Mouse (Mus musculus): ENCODE data around the gene Sbno1. TPM values are rescaled to one million over a fixed set of nuclear protein-coding genes. Genes with fewer than 3 reads are reported as not detected.

Gene Sbno1
- polyA plus RNA-seq, 1 experiment from 2014 or later: 36.2 TPM

DNA sequence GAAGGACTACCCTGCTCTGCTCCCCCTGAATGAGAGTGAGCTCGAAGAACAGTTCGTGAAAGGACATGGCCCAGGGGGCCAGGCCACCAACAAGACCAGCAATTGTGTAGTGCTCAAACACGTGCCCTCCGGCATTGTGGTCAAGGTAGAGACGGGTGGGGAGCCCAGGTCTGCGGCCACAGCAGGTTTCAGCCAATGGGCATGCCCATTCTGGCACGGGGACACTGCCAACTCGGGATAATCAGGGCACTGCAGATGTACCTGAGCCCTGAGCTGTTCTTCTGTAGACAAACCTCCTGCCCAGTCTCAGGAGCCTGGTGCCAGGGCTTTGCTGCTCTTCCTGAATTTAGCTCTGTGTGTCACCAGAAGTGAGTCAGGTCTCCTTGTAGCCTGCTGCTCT, 87.0 kb downstream of the Sbno1 start:
- no peaks in the 10 kb centered on the region for H3K4me1 ChIP-seq (ENCODE audit: control insufficient read depth, low read depth, low read length)
- no peak for ATAC-seq (ENCODE audit: low read depth)
- H3K27ac ChIP-seq (ENCODE audit: low read length): no peak overlapping the region
- H3K27me3 ChIP-seq (ENCODE audit: control insufficient read depth, insufficient read depth, low read depth, low read length): no peaks in the 10 kb centered on the region
- H3K9me3 ChIP-seq (replicated peaks; ENCODE audit: control insufficient read depth, low read length): no peaks in the 10 kb centered on the region
- WGBS (ENCODE audit: insufficient replicate concordance): 70% methylated on average over 8 of the region's 8 CpGs
- H3K9ac ChIP-seq (ENCODE audit: low read depth, low read length): no peak overlapping the region
- no peak overlapping the region for H3K4me2 ChIP-seq (ENCODE audit: low read depth, low read length)
- H3K4me3 ChIP-seq (ENCODE audit: low read depth, low read length): no peak overlapping the region
- no peaks in the 10 kb centered on the region for H3K36me3 ChIP-seq (ENCODE audit: control insufficient read depth, insufficient read depth)

DNA sequence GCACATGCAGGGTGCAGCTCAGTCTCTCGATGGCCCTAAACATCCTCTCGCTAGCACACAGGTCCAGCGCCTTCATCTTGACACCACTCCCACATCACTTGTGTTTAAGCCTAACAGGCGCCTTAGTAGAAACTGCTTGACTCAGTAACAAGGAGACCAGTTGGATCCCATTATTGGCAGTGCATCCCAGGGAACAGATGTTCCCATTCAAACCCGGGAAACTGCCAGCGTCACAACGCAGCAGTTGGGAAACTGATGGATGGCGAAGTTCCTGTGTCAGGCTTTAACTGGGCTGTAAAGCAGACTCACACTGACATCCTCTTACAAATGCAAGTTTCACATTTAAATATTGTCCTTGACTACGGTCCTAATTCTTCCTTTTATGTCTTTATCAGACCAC, 87.9 kb downstream of the Sbno1 start:
- no peaks in the 10 kb centered on the region for H3K27me3 ChIP-seq (ENCODE audit: control insufficient read depth, insufficient read depth, low read depth, low read length)
- H3K4me3 ChIP-seq (ENCODE audit: low read depth, low read length): no peak overlapping the region
- no peaks in the 10 kb centered on the region for H3K9me3 ChIP-seq (replicated peaks; ENCODE audit: control insufficient read depth, low read length)
- H3K27ac ChIP-seq (ENCODE audit: low read length): no peak overlapping the region
- 77% methylated on average over 9 of the region's 9 CpGs for WGBS (ENCODE audit: insufficient replicate concordance)
- no peak overlapping the region for H3K9ac ChIP-seq (ENCODE audit: low read depth, low read length)
- no peak for ATAC-seq (ENCODE audit: low read depth)
- H3K4me2 ChIP-seq (ENCODE audit: low read depth, low read length): no peak overlapping the region
- H3K4me1 ChIP-seq (ENCODE audit: control insufficient read depth, low read depth, low read length): no peaks in the 10 kb centered on the region
- H3K36me3 ChIP-seq (ENCODE audit: control insufficient read depth, insufficient read depth): no peaks in the 10 kb centered on the region

DNA sequence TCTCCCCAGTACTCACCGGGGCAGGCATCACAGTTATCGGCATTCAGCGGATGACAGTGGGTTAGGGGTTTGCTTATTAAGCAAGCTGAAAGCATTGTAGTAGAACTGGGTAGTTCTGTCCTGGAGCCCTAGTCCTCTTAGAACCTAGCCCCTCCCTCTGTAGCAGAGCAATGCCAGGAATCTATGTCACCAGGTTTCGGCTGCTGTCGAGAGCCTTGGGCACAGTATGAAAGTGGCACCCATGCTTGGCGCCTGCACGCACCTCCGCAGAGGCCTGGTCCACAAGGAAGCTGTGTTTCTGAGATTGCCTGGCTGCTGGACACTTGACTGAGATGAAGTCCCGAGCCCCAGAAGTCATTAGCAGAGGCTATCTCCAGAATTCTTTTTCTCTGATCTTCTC, 88.7 kb downstream of the Sbno1 start:
- no peak for ATAC-seq (ENCODE audit: low read depth)
- no peaks in the 10 kb centered on the region for H3K27me3 ChIP-seq (ENCODE audit: control insufficient read depth, insufficient read depth, low read depth, low read length)
- H3K27ac ChIP-seq (ENCODE audit: low read length): no peak overlapping the region
- no peaks in the 10 kb centered on the region for H3K36me3 ChIP-seq (ENCODE audit: control insufficient read depth, insufficient read depth)
- H3K9me3 ChIP-seq (replicated peaks; ENCODE audit: control insufficient read depth, low read length): no peaks in the 10 kb centered on the region
- no peaks in the 10 kb centered on the region for H3K4me1 ChIP-seq (ENCODE audit: control insufficient read depth, low read depth, low read length)
- no peak overlapping the region for H3K4me2 ChIP-seq (ENCODE audit: low read depth, low read length)
- no peak overlapping the region for H3K4me3 ChIP-seq (ENCODE audit: low read depth, low read length)
- H3K9ac ChIP-seq (ENCODE audit: low read depth, low read length): no peak overlapping the region
- WGBS (ENCODE audit: insufficient replicate concordance): 82% methylated on average over 9 of the region's 9 CpGs

DNA sequence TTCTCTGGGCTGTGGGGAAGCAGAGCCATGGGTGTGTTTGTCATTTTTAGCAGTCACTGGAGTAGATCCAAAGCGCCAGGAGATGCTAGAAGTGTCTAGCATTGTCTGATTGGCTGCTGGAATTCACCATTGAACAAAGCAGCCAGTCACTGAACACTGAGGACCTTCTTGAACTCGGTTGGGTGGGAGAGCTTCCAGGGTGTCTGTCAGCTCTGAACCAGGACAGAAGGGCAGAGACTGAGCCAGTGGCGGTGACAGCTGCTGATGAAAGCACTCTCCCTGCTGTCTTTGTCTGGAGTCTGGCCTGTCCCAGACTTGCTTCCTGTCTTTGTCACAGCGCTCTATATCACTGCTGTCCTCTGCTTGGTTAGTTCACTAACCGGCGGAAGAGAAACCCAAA, 91.4 kb downstream of the Sbno1 start:
- no peaks in the 10 kb centered on the region for H3K36me3 ChIP-seq (ENCODE audit: control insufficient read depth, insufficient read depth)
- H3K4me3 ChIP-seq (ENCODE audit: low read depth, low read length): no peak overlapping the region
- no peaks in the 10 kb centered on the region for H3K4me1 ChIP-seq (ENCODE audit: control insufficient read depth, low read depth, low read length)
- peak; percentile 21; the same call in 1 of the 2 replicates for ATAC-seq (ENCODE audit: low read depth)
- H3K27me3 ChIP-seq (ENCODE audit: control insufficient read depth, insufficient read depth, low read depth, low read length): no peaks in the 10 kb centered on the region
- no peak overlapping the region for H3K9ac ChIP-seq (ENCODE audit: low read depth, low read length)
- H3K9me3 ChIP-seq (replicated peaks; ENCODE audit: control insufficient read depth, low read length): no peaks in the 10 kb centered on the region
- H3K27ac ChIP-seq (ENCODE audit: low read length): no peak overlapping the region
- no peak overlapping the region for H3K4me2 ChIP-seq (ENCODE audit: low read depth, low read length)
- WGBS (ENCODE audit: insufficient replicate concordance): 57% methylated on average over 6 of the region's 6 CpGs

DNA sequence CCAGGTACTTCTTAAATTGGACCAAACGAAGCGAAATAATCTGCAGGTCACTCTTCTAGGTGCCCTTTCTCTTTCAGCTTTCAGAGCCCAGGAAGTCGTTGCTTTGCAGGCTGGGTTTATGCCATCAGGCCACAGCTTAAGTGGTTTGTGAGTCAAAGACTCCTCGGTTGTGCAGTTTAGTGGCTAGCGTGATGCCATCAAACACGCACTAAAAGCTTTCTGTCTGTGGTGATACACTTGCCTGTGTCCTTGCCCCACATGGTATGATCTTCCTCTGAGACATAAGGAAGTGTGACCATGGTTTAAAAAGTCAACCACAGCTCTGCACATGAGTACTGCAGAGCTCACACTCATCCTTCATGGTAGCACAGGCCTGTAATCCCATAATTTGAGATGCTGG, 95.7 kb downstream of the Sbno1 start:
- no peak overlapping the region for H3K9ac ChIP-seq (ENCODE audit: low read depth, low read length)
- no peak overlapping the region for H3K4me2 ChIP-seq (ENCODE audit: low read depth, low read length)
- H3K4me3 ChIP-seq (ENCODE audit: low read depth, low read length): no peak overlapping the region
- ATAC-seq (ENCODE audit: low read depth): no peak
- no peaks in the 10 kb centered on the region for H3K9me3 ChIP-seq (replicated peaks; ENCODE audit: control insufficient read depth, low read length)
- H3K4me1 ChIP-seq (ENCODE audit: control insufficient read depth, low read depth, low read length): peaks cover 20% of the 10 kb centered on the region
- H3K27me3 ChIP-seq (ENCODE audit: control insufficient read depth, insufficient read depth, low read depth, low read length): no peaks in the 10 kb centered on the region
- WGBS (ENCODE audit: insufficient replicate concordance): 78% methylated on average over 6 of the region's 6 CpGs
- no peak overlapping the region for H3K27ac ChIP-seq (ENCODE audit: low read length)
- H3K36me3 ChIP-seq (ENCODE audit: control insufficient read depth, insufficient read depth): no peaks in the 10 kb centered on the region

DNA sequence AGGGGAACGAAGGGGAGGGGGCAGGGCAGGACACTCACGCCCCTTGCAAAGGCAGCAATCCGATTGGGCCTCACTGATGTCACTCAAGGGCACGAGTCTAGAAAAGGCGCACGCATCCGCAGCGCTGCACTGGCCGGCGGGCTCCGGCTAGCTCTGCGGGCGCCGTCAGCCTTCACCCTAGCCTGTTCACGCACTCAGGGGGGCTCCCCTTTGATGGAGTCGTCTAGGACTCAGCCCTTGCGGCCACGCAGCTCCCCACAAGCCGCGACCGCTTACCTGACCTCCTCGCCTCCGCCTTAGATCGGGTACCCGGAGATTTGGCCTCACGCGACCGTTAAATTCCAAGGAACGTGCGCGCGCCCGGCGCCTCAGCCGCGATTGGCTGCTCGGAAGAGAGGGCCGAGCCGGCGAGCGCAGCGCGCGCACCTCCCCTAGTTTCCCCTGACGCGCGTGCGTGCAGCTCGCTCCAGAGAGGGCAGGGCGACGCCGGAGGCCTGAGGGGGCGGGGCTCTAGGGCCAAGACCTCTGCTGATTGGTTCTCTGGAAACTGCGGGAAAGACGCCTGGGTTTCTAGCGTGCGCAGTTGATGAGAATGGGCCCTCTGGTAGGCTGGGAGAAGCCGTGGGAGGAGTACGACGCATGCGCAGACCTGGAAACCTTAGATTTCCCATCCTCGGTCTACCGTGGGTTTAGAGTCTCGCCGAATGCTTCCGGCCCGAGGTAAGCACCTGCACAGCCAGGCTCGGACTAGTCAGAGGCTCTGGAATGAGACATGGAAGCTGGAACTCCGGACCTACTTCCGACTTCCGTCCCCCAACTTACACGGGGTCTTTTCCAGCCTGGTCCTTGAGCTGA, 98.1 kb downstream of the Sbno1 start, which contains the start of the genes Mphosph9 and 2810006K23Rik:
TSS of gene Mphosph9 (minus strand) at position 463 of the 855 bp plus-strand sequence.
TSS of gene 2810006K23Rik (plus strand) at position 580 of the 855 bp plus-strand sequence.
- Histone ChIP-seq H3K27me3 (ENCODE audit: control insufficient read depth, insufficient read depth, low read depth, low read length) (no peaks in the 10 kb centered on the region), H3K36me3 (ENCODE audit: control insufficient read depth, insufficient read depth) (no peaks in the 10 kb centered on the region), H3K4me2 (ENCODE audit: low read depth, low read length) (peak within 1 kb of the TSS; percentile 97), H3K4me1 (ENCODE audit: control insufficient read depth, low read depth, low read length) (peaks cover 20% of the 10 kb centered on the region), H3K9ac (ENCODE audit: low read depth, low read length) (peak within 1 kb of the TSS; percentile 89), H3K4me3 (ENCODE audit: low read depth, low read length) (peak within 1 kb of the TSS; percentile 84), H3K9me3 (replicated peaks; ENCODE audit: control insufficient read depth, low read length) (no peaks in the 10 kb centered on the region), H3K27ac (ENCODE audit: low read length) (peak within 1 kb of the TSS; percentile 96)
- ATAC-seq (ENCODE audit: low read depth): peak; percentile 96
- under 1% methylated on average over 72 of the region's 72 CpGs for WGBS (ENCODE audit: insufficient replicate concordance)

DNA sequence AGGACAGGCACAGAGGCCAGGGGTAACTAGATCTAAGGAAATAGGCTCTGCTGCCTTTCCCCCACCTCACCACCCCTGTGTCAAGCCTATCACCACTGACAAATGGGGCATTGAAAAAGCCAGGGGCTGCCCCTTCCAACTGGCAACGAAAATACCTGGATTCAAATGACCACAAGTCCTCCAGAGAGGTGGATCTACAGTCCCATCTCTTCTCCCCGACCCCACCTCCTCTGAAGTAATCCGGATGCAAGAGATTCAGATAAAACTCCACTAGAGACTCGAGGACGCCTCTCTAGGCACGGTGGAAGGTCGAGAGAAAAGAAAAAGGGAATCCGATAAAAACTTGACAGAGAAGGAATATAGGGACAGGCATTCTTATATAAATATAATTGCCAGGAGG, 99.0 kb downstream of the Sbno1 start:
- no peak for ATAC-seq (ENCODE audit: low read depth)
- no peaks in the 10 kb centered on the region for H3K36me3 ChIP-seq (ENCODE audit: control insufficient read depth, insufficient read depth)
- H3K27ac ChIP-seq (ENCODE audit: low read length): peak overlapping the region; percentile 96; the same call in 1 of the 2 replicates
- H3K4me1 ChIP-seq (ENCODE audit: control insufficient read depth, low read depth, low read length): peaks cover 20% of the 10 kb centered on the region
- 3% methylated on average over 8 of the region's 8 CpGs for WGBS (ENCODE audit: insufficient replicate concordance)
- H3K4me3 ChIP-seq (ENCODE audit: low read depth, low read length): peak overlapping the region; percentile 81
- no peaks in the 10 kb centered on the region for H3K9me3 ChIP-seq (replicated peaks; ENCODE audit: control insufficient read depth, low read length)
- no peaks in the 10 kb centered on the region for H3K27me3 ChIP-seq (ENCODE audit: control insufficient read depth, insufficient read depth, low read depth, low read length)
- peak overlapping the region; percentile 89 for H3K9ac ChIP-seq (ENCODE audit: low read depth, low read length)
- peak overlapping the region; percentile 93 for H3K4me2 ChIP-seq (ENCODE audit: low read depth, low read length)

Small RNA genes lying within 50 kb of the gene (microRNA-seq; reads per million reads assigned to microRNA genes)
- 2.0 reads per million for gene Gm27486

Other genes with a start within 250 kb of the Sbno1 start
- gene Pitpnm2, start 176.2 kb downstream of the Sbno1 start, polyA plus RNA-seq (2015; fragmentation: Nextera tagmentation; extraction: Ambion mirVana): 1.6 and 1.9 TPM in 2 replicates
- gene Mphosph9, start 98.0 kb downstream of the Sbno1 start, polyA plus RNA-seq (2015; fragmentation: Nextera tagmentation; extraction: Ambion mirVana): 4.1 and 4.2 TPM in 2 replicates
- 5.7 and 5.9 TPM in 2 replicates for gene 2810006K23Rik, start 97.9 kb downstream of the Sbno1 start, polyA plus RNA-seq (2015; fragmentation: Nextera tagmentation; extraction: Ambion mirVana)
- 6.2 and 6.3 TPM in 2 replicates for gene Cdk2ap1, start 62.9 kb downstream of the Sbno1 start, polyA plus RNA-seq (2015; fragmentation: Nextera tagmentation; extraction: Ambion mirVana)
- gene Kmt5a, start 13.9 kb upstream of the Sbno1 start, polyA plus RNA-seq (2015; fragmentation: Nextera tagmentation; extraction: Ambion mirVana): 39.6 and 41.5 TPM in 2 replicates
- gene Rilpl2, start 52.4 kb upstream of the Sbno1 start, polyA plus RNA-seq (2015; fragmentation: Nextera tagmentation; extraction: Ambion mirVana): 8.4 and 9.3 TPM in 2 replicates
- 9.2 and 9.9 TPM in 2 replicates for gene Snrnp35, start 57.1 kb upstream of the Sbno1 start, polyA plus RNA-seq (2015; fragmentation: Nextera tagmentation; extraction: Ambion mirVana)
- gene Rilpl1, start 105.4 kb upstream of the Sbno1 start, polyA plus RNA-seq (2015; fragmentation: Nextera tagmentation; extraction: Ambion mirVana): 1.4 and 1.6 TPM in 2 replicates
- 282 and 309 TPM in 2 replicates for gene Tmed2, start 114.7 kb upstream of the Sbno1 start, polyA plus RNA-seq (2015; fragmentation: Nextera tagmentation; extraction: Ambion mirVana)
- 4.6 and 4.9 TPM in 2 replicates for gene Ddx55, start 126.9 kb upstream of the Sbno1 start, polyA plus RNA-seq (2015; fragmentation: Nextera tagmentation; extraction: Ambion mirVana)
- gene Eif2b1, start 153.1 kb upstream of the Sbno1 start, polyA plus RNA-seq (2015; fragmentation: Nextera tagmentation; extraction: Ambion mirVana): 33.0 and 34.3 TPM in 2 replicates
- 17.7 and 17.8 TPM in 2 replicates for gene Gtf2h3, start 153.1 kb upstream of the Sbno1 start, polyA plus RNA-seq (2015; fragmentation: Nextera tagmentation; extraction: Ambion mirVana)
- gene Atp6v0a2, start 202.6 kb upstream of the Sbno1 start, polyA plus RNA-seq (2015; fragmentation: Nextera tagmentation; extraction: Ambion mirVana): 12.6 and 12.9 TPM in 2 replicates

All from liver, embryonic 16.5 days (tissue).